Mouse (Mus musculus) layer of hippocampus, postnatal 10 days (tissue): ENCODE measurements around the gene Gm20388. TPM values are rescaled to one million over a fixed set of nuclear protein-coding genes. Genes with fewer than 3 reads are reported as not detected.

Experiments used
- DNase-seq, 2 experiments: peaks; one replicate each; pipeline ENCODE4 v3.0.0; 2021; ENCODE audit warnings: low spot score in 2 of 2
- total RNA-seq, 2 experiments: library from RNA; stranded (reverse); gene quantifications; 2 replicates each; pipeline ENCODE4 v1.2.3; 2021

Gm20388 gene
- total RNA-seq, 2 experiments from 2014 or later: not detected

DNA sequence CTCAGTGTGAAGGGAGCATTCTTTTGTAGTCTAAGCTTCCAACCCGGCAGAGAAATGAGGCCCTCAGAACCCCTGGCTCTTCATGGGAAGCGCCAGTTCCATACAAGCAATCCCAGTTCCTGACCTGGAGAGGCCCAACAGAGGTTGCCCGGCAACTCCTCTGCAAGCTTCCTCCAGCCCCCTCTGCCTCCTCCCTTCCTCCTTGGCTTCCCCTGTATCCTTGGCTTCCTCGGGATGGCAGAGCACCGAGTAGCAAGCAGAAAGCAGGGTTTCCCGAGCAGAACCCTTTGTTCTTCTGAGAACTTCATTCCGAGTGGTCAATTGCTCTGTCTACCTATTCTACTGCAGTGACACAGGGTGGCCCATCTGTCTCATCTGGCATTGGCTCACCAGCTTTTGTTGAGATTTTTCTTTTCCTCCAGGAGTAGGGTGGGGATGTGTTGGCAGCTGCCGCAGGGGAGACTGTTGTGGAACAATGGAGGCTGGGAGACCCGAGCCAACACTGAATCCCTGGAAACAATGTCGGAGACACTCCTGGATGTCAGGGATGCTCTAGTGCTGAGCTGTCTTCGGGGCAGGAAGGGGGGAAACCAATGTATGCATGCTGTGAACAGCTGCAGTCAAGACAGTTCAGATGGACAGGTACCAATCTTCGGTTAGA is 2795.4 kb downstream of the Gm20388 start:
- DNase-seq: no peak

DNA sequence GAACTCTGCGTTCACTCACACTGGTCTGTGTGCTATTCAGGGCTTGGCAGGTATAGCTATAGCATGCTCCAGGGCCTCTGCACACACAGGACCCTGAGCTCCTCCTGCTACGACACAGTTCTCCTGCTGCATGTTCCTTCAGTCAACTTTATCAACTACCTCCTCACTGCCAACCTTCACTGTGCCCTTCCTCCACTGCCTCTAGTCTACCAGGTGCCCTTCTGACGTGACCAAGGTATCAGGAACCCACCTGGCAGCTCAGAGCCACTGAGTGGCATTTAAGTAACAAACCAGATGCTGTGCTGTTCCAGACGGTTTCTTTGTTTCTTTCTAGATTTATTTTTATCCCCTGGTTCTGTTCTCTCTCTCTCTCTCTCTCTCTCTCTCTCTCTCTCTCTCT is 2796.5 kb downstream of the Gm20388 start:
- no peak for DNase-seq

DNA sequence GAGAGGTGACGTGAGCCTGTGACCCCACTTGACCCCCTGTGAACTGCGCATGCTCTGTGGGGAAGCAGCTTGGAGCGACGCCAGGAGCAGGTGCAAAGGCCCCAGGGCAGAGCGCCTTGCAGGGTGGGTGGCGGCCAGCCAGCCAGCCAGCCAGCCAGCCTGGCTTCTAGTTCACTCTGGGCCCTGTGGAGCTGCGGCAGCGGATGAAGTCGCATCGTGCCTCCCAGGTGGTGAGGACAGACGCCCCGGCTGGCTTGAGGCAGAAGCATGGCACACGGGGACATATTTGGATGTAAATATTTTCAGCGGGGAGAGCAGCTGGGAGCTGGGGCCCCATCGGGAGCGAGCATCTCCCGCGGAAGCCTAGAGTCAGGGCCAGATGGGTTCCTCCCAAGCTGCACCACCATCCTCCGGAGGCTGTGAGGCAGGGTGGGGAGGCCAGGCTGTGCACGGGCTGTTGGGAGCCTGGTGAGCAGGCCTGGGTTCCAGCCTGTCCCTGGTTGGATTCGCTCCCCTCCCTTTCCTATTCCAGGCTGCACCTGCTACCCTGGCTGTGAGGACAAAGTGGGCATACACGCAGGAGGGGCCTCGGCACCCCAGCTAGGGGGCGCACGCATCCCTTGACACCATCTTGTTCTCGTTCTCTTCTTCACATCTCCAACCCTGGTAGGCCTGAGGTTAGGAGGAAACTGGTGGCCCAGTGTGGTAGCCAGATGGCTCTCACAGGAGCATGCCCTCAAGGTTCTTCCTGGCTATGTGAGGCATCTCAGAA is 2798.9 kb downstream of the Gm20388 start:
- DNase-seq: peak; percentile 69 to 72

DNA sequence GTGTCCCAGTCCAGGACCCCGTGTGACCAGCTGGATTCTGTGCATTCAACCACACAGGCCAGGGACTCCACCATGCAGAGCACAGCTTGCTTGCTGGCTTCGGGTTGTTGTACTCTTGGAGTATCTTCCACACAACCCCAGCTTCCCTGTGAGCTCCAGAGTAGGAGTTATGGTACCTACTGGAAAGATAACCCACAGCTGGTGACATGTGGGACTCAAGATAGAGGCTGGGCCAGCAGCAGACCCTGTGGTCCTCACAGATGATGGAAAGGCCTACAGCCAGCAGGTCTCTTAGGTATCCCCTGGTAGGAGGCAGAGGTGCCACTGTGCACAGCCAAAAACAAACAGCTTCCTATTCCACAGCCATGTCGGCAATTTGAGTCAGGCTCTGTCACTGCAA is 2800.8 kb downstream of the Gm20388 start:
- DNase-seq: no peak

DNA sequence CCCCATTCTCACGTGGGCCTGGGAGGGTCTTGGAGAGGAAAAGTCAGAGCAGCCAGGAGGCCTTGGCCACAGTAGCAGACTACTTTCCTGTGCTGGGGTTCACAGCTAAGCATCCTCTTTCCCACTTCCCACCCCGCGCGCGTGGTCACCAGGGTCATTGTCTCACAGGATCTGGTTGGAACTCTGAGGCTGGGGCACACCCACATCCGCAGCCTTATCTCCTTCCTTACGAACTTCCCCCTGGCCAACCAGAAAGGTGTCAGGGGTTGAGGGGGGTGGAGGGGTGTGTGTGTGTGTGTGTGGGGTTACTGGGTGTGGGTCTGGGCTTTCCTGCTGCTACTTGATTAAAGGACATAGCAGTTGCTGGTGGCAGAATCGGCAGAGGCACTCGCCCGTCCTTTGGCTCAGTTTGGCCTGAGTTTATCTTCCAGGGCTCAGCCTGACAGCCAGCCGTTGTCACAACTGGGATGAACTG is 2801.3 kb downstream of the Gm20388 start:
- no peak for DNase-seq

DNA sequence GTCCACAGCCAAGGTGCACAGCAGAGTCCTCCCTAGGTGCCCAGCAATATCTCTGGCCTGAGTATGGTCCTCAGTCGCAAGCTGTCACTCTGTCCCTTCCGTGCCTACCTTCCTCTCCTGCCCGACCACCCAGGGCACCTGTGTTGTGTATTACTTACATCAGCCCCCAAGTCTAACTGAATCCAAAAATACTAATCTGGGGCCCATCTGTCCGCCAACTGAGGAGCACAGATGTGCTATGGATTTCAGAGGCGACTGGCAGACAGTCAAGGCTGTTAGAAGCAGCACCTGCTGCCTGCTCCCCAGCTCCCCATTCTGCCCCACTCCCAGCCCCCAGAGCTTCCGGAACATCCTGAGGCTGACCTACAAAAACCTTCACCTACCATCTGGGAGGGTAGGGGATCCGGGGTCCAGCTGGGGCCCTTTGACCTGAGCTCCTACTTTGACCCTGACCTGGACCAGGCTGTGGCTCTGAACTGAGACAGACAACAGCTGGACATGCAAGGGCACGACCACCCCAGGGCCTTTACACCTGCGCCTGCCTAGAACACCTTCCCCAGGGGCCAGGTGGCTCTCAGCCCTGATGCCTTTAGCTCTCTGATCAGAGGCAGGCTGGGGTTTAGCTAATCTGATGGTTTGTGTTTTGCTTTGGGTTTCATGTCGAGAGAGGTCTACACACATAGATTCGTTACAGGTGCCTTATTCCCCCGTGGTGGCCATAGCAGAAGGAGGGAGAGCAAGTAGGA is 2801.9 kb downstream of the Gm20388 start:
- DNase-seq: no peak

DNA sequence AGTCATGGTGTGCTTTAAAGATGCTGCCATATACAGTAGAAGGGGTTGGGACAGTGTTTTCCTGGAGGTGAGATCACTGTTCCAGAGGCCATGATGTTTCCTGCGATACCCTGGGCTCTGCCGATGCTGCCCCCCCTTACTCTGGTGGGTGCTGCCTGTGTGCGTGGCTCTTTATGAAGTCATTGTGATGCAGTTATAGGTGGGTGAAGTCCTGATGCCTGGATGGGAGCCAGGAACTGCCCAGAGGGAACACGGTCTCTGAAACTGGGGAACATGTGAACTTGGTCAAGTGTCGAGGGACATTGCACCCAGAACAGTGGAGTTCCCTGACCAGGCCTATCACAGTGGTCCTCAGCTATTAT is 2802.5 kb downstream of the Gm20388 start:
- DNase-seq: no peak

DNA sequence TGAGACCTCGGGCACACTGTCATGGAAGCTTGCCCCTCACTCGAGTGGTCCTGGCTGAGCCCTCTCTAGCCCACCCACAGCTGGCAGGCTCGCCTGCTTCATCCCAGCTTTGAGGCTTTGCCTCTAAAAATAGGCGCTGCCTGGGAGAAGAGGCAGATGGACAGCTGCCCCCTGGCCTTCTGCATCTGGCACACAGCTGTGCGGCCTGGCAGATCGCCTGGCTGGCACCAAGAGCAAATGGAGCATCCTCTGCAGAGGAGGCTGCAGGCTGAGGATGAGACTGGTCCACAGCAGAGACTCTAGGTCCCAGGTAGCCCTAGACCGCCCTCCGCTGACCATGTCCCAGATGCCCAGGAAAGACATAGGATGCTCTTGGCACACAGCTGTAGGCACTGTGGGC is 2805.9 kb downstream of the Gm20388 start:
- DNase-seq: peak; percentile 32 to 40

DNA sequence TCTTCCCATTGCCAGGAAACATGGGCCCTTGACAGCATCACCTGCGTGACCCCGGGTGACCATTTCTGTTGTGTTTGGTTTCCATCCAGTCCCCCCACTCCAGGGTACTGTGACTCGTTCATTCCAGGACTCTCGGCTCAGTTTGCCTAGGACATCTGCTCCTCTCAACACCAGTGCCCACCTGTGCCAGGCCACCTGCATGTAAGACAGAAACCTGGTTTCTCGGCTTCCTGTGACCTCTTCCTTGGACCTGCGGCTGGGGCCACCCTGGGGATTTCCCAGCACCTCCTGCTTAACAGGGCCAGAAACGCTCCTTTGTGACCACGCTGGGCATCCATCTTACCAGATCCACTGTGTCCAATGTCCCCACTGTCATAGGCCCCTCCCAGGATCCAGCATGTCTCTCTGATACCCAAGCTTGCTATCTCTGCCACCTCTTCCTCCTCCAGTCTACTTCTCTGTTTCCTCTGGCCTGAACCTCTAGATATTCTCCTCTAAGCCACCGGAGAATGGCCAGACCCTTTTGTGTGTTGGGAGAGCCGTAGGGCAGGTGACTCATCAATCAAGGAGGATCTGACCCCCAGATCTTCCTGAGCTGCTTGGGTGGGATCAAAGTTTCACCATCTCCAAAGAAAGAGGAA is 2807.3 kb downstream of the Gm20388 start:
- no peak for DNase-seq

DNA sequence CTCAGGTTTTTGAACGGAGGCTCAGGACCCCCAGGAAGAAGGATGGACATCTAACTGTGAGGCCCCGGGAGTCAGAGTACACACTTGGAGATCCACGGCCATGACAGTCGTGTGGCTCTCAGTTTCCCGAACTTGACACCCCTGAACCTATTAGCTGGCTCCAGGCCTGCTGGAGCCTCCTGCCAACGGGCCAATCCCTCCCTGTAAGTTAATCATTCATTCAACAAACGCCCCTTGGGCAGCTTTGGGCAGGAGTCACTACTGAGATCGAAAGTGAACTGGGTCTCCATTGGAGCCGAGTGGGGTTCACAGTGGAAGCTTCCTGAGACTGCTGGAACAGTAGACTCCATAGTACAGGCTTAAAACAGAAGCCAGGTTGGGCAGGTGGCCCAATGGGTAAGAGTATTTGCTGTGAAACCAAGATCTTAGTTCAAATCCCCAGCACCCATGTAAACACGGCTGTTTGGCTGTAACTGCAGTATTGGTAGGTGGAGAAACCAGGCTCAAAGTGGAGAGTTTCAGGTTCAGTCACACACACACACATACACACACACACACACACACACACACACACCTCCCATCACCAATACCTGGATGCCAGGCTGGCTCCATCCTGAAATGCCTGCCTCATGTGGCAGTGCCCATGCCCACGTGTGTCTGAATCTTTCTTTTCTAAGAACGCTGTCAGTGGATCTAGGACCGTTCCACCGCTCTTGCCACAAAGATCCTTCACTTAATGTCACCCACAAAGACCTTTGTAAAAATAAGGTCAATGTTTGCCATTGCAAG is 2808.3 kb downstream of the Gm20388 start:
- no peak for DNase-seq

DNA sequence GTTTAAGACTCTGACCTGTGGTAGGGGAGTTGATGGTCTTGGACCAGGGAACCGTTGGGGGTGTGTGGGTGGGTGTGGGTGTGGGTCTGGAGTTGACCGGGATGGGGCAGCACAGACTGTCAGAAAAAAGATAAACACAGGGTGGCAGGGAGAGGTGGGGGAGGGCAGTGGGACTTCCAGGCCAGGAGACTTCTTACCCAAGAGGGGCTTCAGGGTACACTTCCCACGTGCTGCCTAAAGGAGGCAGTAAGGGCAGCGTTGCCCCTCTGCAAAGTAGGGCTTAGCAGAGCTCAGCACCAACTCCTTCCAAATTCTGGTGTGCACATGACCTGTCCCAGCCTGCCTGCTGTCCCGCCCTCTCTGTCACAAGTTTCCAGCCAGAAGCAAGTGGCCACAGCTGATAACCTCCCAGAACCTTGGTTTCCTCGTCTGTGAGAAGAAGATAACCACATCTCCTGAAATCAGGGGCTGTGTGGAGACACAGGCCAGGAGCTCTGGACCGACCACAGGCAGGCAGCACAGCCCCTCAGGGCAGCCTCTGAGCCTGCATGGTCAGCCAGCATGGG is 2808.9 kb downstream of the Gm20388 start:
- DNase-seq: no peak

DNA sequence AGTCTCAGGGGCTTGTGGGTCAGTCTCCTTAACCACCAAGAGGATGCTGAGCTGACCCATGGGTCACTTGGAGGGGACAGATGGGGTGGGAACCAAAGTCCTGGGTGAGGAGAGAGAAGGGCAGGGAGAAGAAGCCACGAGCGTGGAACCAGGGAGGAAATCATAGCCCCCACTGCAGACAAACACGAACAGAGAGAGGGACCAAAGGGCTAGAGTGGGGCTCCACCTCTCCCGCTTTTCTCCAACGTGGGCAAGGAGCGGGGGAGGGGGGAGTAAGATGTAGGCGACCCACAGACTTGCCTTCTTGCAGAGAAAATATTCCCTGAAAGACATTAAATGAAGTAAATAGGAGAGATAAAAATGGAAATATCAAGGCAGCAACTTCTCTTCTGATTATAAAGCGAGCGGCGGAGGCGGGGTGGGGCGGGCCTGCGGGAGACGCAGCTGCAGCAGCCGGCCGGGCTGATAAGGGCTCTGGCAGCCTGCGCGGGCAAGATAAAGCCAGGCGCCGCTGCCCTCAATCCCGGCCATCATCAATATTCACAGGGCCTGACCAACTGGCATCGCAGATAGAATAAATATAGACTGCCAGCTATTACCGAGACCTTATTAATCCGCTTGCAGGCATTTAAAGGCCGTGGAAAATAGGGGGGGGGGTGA is 2809.6 kb downstream of the Gm20388 start:
- peak in 1 of 2 experiments; percentile 40 for DNase-seq

DNA sequence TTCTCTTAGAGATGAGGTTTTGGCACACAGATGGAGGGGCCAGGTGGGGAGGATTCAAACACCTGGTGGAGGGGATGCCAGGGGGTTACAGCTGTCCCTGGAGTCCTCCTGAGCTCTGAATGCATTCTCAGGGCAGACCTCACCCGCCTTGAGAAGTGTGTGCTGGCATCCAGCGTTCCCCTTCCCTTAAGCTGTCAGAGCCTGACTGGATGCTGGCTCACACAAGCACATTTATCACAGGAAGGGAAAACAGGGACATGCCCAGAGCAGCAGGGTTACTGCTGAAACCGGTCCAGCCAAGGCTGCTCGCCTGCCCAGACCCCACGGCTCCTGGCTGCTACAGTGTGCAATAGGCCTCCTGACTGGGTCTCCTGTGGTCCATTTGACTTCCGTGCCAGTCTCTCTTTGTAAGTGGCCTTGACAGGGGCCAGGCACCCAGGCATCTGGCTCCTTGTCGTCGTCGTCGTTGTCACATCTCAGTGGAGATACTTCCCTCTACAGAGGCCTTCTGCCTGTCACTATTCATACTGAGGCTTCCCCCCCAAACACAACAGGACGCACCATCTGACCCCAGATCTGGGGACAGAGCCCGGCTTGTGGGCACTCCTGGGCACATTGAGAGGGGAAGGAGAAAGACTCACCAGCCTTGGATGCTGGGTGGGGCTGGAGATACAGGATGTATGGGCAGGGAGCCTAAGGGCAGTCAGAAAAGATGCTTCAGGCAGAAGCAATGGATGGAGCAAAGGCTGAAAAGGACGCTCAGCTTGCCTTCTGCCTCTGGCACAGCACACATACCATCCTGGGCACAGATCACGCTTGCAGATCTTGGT is 2810.4 kb downstream of the Gm20388 start:
- DNase-seq: peak in 1 of 2 experiments; percentile 36

DNA sequence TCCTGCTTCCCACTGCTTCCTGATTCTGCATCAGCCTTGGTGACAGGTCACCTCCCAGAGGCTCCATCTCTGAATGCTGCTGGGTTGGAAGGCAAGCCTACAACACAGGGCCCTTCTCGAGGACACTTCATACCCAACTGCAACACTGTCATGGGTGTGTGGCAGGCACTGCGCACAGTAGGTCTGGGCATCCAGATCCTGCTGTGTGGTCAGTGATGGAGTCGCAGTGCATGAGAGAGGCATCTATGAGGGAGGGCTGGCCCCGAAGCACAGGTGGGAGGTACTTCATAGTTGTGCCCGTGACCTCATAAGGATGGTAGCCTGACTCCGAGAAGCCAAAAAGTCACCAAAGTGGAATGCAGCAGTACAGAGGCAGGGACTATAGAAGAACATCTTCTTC is 2814.5 kb downstream of the Gm20388 start:
- no peak for DNase-seq

DNA sequence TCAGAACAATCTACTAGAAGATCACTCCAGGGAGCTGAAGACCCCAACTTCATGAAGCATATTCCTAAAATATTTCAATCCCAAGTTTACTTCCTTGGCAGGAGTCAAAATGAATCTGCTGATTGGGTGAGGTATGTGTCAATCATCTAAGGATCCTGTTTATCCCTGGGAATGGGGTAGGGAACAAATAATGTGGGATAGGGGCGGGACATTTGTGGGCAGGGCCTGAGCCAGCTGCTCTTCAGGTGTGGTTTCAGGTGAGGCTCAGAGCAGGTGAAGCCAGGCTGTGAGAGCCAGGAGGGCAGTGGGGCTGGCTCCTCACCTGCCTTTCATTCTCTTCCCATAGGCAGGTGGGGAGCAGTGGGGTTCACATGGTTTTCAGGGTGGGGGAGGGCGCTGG is 2816.1 kb downstream of the Gm20388 start:
- no peak for DNase-seq

DNA sequence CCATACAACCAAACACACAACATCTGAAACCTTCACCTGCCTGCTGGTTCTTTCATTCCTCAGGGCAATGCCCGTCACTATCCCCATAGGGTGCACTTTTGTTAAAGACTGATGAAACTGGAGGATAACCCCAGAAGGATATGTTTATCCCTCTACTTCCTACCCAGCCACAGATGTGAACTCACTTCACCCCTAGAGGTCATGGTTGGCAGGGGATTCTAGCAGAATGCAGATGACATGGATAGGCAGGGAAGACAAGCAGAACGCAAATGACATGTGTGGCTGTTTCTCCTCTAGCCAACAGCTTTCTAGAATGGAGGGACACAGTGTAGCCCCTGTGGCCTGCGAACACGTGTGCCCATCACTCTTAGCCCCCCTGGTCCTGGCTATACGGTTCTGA is 2816.8 kb downstream of the Gm20388 start:
- DNase-seq: no peak

DNA sequence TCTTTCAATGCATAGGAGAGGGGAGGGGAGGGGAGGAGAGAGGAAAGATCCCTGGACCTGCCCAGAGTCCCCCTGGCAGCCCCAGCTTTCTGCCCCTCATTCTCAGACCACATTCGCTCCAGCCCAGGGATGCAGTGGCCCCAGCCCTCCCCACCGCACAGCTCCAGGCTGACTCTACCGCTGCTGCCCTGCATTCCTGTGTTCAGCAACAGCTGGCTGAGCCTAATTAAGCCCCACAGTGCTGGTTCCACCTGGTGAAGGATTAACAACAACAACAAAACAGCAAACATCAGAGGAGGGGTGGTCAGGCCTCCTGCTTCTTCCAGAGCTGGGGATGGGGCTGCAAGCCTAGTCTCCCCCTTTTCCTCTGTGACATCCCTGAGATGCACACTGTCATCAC is 2818.0 kb downstream of the Gm20388 start:
- no peak for DNase-seq

DNA sequence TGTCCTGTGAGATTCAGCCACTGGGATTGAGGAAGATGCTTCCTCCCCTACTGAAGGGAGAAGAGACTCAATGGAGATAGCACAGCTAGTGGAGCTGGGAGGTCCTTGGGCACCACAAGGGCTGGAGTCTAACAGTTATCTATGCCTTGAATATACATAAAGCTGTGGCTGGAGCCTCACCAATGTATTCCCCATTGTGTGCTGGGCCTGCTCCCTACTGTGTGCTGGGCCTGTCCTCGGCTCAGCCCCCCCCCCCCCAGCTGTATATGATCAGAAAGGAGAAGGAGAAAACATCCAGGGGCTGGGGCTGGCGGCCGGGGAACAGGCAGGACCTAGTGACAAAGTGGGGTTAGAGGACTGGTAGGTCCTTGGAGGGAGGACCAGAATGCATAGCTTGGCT is 2824.5 kb downstream of the Gm20388 start:
- no peak for DNase-seq
